Mouse (Mus musculus) heart, postnatal 0 days (tissue): ENCODE data around the gene Ntn1. TPM values are rescaled to one million over a fixed set of nuclear protein-coding genes. Genes with fewer than 3 reads are reported as not detected.

Source experiments
- ATAC-seq: fragments of 200-750 bp; cut with Nextera tagmentation; 2 replicates; pipeline ENCODE4 v1.8.0; 2017; ENCODE audit warnings: low read depth, moderate number of reproducible peaks, moderate library complexity; ENCODE audit not compliant: insufficient read depth
- DNase-seq: peaks from one replicate; pipeline ENCODE4 v3.0.0-alpha.2; 2016; ENCODE audit warnings: low spot score
- H3K27ac ChIP-seq: fragments of 300-500 bp; sonication (generic); 2 replicates; pipeline ENCODE4 v1.5.1; 2014; ENCODE audit warnings: low read depth, mild to moderate bottlenecking
- H3K27me3 ChIP-seq: fragments of 300-500 bp; sonication (generic); 2 replicates; pipeline ENCODE4 v1.6.1; 2014; ENCODE audit warnings: low read length, mixed read lengths; ENCODE audit not compliant: control insufficient read depth, insufficient read depth
- H3K36me3 ChIP-seq: fragments of 300-500 bp; sonication (generic); replicated peaks from 2 replicates; pipeline ENCODE4 v1.6.1; 2014; ENCODE audit warnings: low read length, mixed read lengths; ENCODE audit not compliant: control insufficient read depth, insufficient read depth
- H3K4me1 ChIP-seq: fragments of 300-500 bp; sonication (generic); 2 replicates; pipeline ENCODE4 v1.6.1; 2014; ENCODE audit warnings: antibody characterized with exemption; ENCODE audit not compliant: control insufficient read depth, insufficient read depth
- H3K4me2 ChIP-seq: fragments of 300-500 bp; sonication (generic); 2 replicates; pipeline ENCODE4 v1.6.1; 2014; ENCODE audit warnings: low read depth, mild to moderate bottlenecking, low read length, moderate library complexity
- H3K4me3 ChIP-seq: fragments of 300-500 bp; sonication (generic); 2 replicates; pipeline ENCODE4 v1.5.1; 2014; ENCODE audit warnings: low read depth, low read length
- H3K9ac ChIP-seq: fragments of 300-500 bp; sonication (generic); replicated peaks from 2 replicates; pipeline ENCODE4 v1.6.1; 2014; ENCODE audit warnings: low read depth, low read length, mixed read lengths
- H3K9me3 ChIP-seq: fragments of 300-500 bp; sonication (generic); replicated peaks from 2 replicates; pipeline ENCODE4 v1.6.1; 2016; ENCODE audit warnings: low read length; ENCODE audit not compliant: control insufficient read depth
- CTCF ChIP-seq: IDR thresholded peaks from 2 replicates; pipeline ENCODE4 v1.5.1; 2016; ENCODE audit warnings: antibody characterized with exemption, control low read depth, low read depth
- EP300 ChIP-seq: IDR thresholded peaks from 2 replicates; pipeline ENCODE4 v1.6.1; 2016; ENCODE audit warnings: antibody characterized with exemption, low read depth
- WGBS: fragments of 180-500 bp; shearing (Covaris S2); extraction: QIAGEN DNeasy Blood & Tissue Kit; methylation state at CpG from one replicate; pipeline ENCODE4 v1.1.7; 2014; 5-methylcytosine and 5-hydroxymethylcytosine counted together
- polyA plus RNA-seq: library from polyadenylated mRNA; unstranded; fragments of >200 nt; fragmentation: Nextera tagmentation; extraction: Ambion mirVana; gene quantifications from 2 replicates; pipeline ENCODE4 v1.2.1, GENCODE M21; 2015
- total RNA-seq: library from RNA; depleted of rRNA; stranded (reverse); fragments of >200 nt; gene quantifications from 2 replicates; pipeline ENCODE4 v1.2.3, GENCODE M21; 2014; ENCODE audit warnings: low replicate concordance

Ntn1 gene
- total and polyA plus RNA-seq, 2 experiments from 2014 or later, result 24.8 to 117 TPM

DNA sequence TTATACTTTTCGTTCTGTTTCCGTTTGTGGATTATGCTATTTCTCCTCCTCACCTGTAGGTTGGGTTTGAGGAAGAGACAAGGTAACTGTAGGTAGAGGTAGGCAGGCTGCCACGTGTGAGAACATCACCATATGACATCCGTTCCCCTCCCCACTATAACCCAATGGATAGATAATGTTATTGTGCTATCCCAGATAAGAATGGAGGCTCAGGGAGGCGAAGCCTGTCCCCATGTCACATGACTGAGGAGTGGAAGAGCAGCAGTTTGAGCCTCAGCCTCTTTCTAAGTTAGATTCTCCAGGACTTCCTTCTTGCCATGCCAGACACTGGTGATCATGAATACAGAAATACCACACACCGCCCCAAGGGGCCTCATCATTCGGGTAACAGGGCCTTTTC is 223.2 kb downstream of the Ntn1 start:
- Histone ChIP-seq H3K4me1 (peaks cover 3% of the 10 kb centered on the region; the same call in 1 of the 2 replicates), H3K9ac (no peak overlapping the region)

DNA sequence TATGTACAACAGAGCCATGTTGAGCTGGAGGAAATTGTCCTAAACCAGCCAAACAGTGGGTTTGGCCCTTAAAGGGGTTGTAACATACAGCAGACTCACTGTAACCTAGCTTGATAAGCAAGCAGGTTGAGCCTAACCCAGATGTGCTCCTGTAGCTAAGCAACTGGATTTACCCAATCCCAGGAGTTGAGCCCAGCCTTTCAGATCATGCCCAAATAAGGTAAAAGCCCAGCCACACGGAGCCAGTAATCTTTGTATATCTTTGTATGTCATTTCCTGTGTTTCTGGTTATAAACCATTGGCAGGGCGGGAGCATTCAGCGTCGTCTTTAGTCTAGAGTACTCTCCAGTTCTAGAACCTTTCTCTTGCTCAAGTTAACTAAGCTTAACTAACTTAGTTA is 224.1 kb downstream of the Ntn1 start:
- DNase-seq (peak; percentile 41), ATAC-seq (0 out of 2 replicates have a peak, but pooled peaks have one; percentile 24)
- WGBS, result 57% methylated on average over 4 of the region's 4 CpGs
- H3K27ac ChIP-seq, result no peak overlapping the region
- peaks cover 4% of the 10 kb centered on the region; the same call in 1 of the 2 replicates for H3K4me1 ChIP-seq
- no peaks in the 10 kb centered on the region for H3K36me3 ChIP-seq
- no peak overlapping the region for H3K4me2 ChIP-seq
- no peaks in the 10 kb centered on the region for H3K27me3 ChIP-seq
- TF ChIP-seq EP300 (no peak), CTCF (no peak)
- no peak overlapping the region for H3K9ac ChIP-seq
- H3K4me3 ChIP-seq, result no peak overlapping the region
- H3K9me3 ChIP-seq, result no peaks in the 10 kb centered on the region

More for the DNA sequence above, 223.2 kb downstream of the Ntn1 start:
- Histone ChIP-seq H3K9me3 (no peaks in the 10 kb centered on the region), H3K4me3 (no peak overlapping the region), H3K27me3 (no peaks in the 10 kb centered on the region), H3K27ac (no peak overlapping the region), H3K36me3 (no peaks in the 10 kb centered on the region), H3K4me2 (no peak overlapping the region)
- DNase-seq (no peak), ATAC-seq (no peak)
- TF ChIP-seq CTCF, result no peak
- WGBS, result 77% methylated on average over 7 of the region's 7 CpGs

DNA sequence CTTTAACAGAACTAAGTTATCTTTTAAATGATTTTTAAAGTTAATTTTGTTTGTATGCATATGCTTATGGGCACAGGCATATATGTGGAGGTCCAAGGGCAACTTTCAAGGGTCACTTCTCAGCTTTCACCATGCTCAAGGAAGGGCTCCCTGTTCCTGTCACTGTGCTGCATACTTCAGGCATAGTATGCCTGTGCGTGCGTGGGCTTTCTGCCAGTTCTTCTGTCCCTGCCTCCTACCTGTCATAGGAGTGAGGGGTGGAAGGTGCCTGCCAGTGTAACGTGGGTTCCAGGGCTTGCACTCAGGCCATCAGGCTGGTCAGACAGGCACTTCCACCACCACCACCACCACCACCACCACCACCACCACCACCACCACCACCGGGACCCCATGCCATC is 228.0 kb downstream of the Ntn1 start:
- no peak for DNase-seq
- Histone ChIP-seq H3K4me1 (peaks cover 4% of the 10 kb centered on the region; the same call in 1 of the 2 replicates), H3K9me3 (no peaks in the 10 kb centered on the region), H3K4me3 (no peak overlapping the region), H3K27ac (no peak overlapping the region; the same call in 1 of the 2 replicates), H3K27me3 (no peaks in the 10 kb centered on the region), H3K36me3 (no peaks in the 10 kb centered on the region), H3K9ac (no peak overlapping the region), H3K4me2 (no peak overlapping the region)
- 32% methylated on average over 4 of the region's 4 CpGs for WGBS
- no peak for ATAC-seq
- no peak for TF ChIP-seq CTCF

DNA sequence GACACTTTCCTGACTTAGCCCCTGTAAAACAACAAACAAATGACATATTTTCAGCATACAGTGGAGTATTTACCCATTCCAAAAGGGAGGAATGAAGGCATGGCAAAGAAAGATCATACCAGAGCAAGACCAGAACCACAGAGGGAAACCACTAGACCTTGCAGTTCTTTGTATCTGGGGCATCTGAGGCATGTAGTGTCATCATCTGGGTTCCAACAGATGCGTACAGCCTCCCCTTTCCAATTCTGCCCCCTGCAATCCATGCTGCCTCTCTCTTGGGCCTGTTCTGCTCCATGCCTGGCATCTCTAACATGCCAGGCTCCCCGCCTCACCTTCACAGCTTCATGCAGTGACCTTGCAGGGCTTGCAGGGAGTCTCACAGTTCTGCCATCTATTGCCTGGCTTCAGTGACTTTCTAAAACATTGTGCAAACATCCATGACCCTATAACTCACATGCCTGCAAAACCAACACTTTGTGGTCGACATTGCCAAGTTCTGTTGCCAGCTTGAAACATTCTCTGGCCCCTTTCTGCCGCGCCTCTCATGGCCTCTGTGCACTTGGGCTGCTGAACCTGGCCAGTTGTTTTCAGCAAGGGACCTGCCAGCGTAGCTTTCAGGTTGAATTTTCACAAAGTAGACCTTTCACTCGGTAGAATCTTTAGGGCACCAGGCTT is 228.5 kb downstream of the Ntn1 start:
- ATAC-seq (no peak; the same call in 1 of the 2 replicates), DNase-seq (no peak)
- Histone ChIP-seq H3K36me3 (no peaks in the 10 kb centered on the region), H3K4me3 (no peak overlapping the region), H3K9ac (no peak overlapping the region), H3K9me3 (no peaks in the 10 kb centered on the region), H3K27ac (peak overlapping the region; percentile 27; the same call in 1 of the 2 replicates), H3K4me1 (peaks cover 4% of the 10 kb centered on the region; the same call in 1 of the 2 replicates), H3K27me3 (no peaks in the 10 kb centered on the region), H3K4me2 (no peak overlapping the region)
- whole genome bisulfite sequencing, result 75% methylated on average over 7 of the region's 7 CpGs
- TF ChIP-seq EP300, result no peak
- TF ChIP-seq CTCF, result no peak

DNA sequence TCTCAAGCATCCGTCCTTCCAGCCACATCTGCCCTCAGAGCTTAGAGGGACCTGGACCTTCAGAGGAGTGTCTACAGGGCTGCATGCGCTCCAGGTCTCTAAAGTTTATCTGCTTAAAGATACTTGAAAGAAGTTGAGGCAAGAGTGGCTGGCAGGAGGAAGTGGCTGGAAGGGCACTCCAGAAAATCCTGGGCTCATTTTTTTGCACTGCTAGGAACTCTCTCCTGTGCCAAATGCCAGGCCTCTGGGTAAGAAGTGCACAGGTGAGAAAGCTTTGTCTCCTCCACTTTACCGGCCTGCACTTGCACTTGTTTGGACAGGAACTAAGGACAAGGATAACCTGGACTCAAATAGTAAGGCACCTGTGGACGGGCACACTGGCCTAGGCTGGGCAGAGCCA is 232.2 kb downstream of the Ntn1 start:
- Histone ChIP-seq H3K9me3 (no peaks in the 10 kb centered on the region), H3K27ac (no peak overlapping the region), H3K4me2 (no peak overlapping the region), H3K36me3 (no peaks in the 10 kb centered on the region), H3K4me1 (peaks cover 4% of the 10 kb centered on the region; the same call in 1 of the 2 replicates), H3K9ac (no peak overlapping the region), H3K27me3 (no peaks in the 10 kb centered on the region), H3K4me3 (no peak overlapping the region)
- ATAC-seq (no peak), DNase-seq (no peak)
- TF ChIP-seq EP300 (no peak), CTCF (no peak)
- WGBS, result 93% methylated on average over 4 of the region's 4 CpGs

DNA sequence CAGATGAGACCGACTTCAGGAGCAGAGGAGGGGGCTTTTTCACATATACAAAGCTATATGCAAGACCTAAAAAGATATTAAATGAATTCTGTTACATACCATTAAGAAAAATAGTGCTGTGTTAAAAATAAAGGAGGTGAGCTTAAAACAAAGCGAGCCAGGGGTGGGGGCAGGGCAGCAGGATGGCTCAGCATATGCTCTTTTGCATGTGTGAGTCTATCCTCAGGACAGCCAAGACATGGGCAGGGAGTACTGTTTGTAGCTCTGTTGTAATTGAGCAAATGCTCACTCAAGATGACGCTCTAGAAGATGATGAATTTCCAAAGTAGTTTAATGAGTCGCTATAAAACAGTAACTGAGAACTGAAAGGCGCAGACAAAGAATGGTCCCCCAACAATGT is 236.2 kb downstream of the Ntn1 start:
- WGBS, result 92% methylated on average over 5 of the region's 5 CpGs
- Histone ChIP-seq H3K9ac (no peak overlapping the region), H3K4me1 (no peaks in the 10 kb centered on the region), H3K4me3 (no peak overlapping the region), H3K36me3 (no peaks in the 10 kb centered on the region), H3K27me3 (no peaks in the 10 kb centered on the region), H3K9me3 (no peaks in the 10 kb centered on the region), H3K4me2 (no peak overlapping the region), H3K27ac (no peak overlapping the region)
- TF ChIP-seq EP300 (no peak), CTCF (no peak)
- DNase-seq (no peak), ATAC-seq (no peak)
